Mouse (Mus musculus) lung, adult 2 months (tissue): ENCODE results near the gene Ttc30b.
"Not testable (repeated sequence)": the region's sequence is repeated elsewhere in the genome, so short reads cannot be mapped to it uniquely, and the experiment has no call there.

Source experiments
- CTCF ChIP-seq: fragments of 200-500 bp; IDR thresholded peaks from 2 replicates; pipeline ENCODE4 v1.5.1; 2011; ENCODE audit warnings: mild to moderate bottlenecking, low read length, control low read depth; ENCODE audit not compliant: insufficient read depth
- POLR2A ChIP-seq: fragments of 200-500 bp; IDR thresholded peaks from 2 replicates; pipeline ENCODE4 v1.6.1; 2011; ENCODE audit warnings: low read depth, mild to moderate bottlenecking, control low read depth, low read length, borderline replicate concordance; ENCODE audit errors: extremely low read depth

DNA sequence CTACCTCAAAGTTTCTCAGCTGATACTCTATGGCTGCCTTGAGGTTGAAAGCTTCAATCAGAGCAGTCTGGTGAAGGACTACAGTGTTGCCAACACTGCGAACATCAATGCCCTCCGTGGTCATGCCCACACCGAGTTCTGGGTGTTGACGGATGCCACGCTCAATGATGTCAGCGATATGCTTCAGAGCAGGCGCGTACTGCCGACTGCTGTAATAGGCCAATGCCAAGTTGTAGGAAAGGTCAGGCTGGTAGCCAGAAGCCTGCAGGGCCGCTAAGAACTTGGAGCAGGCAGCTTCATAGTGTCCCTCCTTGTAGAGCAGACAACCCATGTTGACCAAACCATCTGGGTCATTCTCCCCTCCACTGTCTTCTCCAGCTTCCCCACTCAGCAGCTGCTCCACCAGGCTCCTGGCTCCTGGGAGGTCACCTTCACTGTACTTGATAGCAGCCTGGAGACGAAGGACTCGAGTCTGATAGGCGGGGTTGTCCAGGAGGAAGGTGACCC is 42.6 kb upstream of the Ttc30b start:
- TF ChIP-seq CTCF, POLR2A: not testable (repeated sequence)
